ENCODE assay signal across 18 mouse cellular contexts in genomic region chrX:47157742-47158141, GRCm38 (mm10).
DNase-seq lines count a peak whose midpoint lies in the region.
"Had no signal": no experiment of that assay in that cellular context is flagged by ENCODE, and none has a peak within 500 bp of the region (broad histone marks: within the 10 kb centered on the region; RNA-seq: fewer than 3 reads in every experiment).

No protein-coding gene starts in this region.

- peak; percentile 2 to 27 for DNase-seq in frontal cortex, postnatal 36 days (ENCODE audit: low spot score in 2 of 2)
- no peak for DNase-seq in frontal cortex, postnatal 25 days (ENCODE audit: low spot score in 2 of 2)
- DNase-seq in right cerebral cortex, adult 18-20 months = peak; percentile 16
- DNase-seq in right cerebral cortex, postnatal 25 days = no peak
- DNase-seq in CD4-positive helper T cell, adult 2 months (ENCODE audit: low read depth, low spot score) = peak; percentile 2
- DNase-seq in brain, adult 2 months (ENCODE audit: low read depth, low spot score) = peak; percentile 59
- no peak for DNase-seq in testis, postnatal 10 days (ENCODE audit: low spot score)
- DNase-seq in urinary bladder, postnatal 25 days (ENCODE audit: low spot score) = no peak
- DNase-seq: adrenal gland, adult 2 months; adrenal gland, postnatal 36 days; cerebellum, adult 2 months; cerebellum, postnatal 14 days; heart, postnatal 10 days; kidney, adult 11 months; kidney, postnatal 25 days; lung, embryonic 14.5 days; lung, postnatal 14 days; midbrain, embryonic 14.5 days had no signal

Comparison
In these comparisons a context has a peak if more than half of its experiments do, and no peak if none do; other contexts are left out.
1. DNase-seq: peak in frontal cortex, postnatal 36 days (2 of 2), right cerebral cortex, adult 18-20 months (single experiment), CD4-positive helper T cell, adult 2 months (single experiment) and brain, adult 2 months (single experiment); none in frontal cortex, postnatal 25 days (0 of 2), right cerebral cortex, postnatal 25 days (single experiment), testis, postnatal 10 days (single experiment) and urinary bladder, postnatal 25 days (single experiment).